Mouse (Mus musculus) forebrain, embryonic 14.5 days (tissue): ENCODE measurements around the gene Mettl26. TPM values are rescaled to one million over a fixed set of nuclear protein-coding genes. Genes with fewer than 3 reads are reported as not detected.

Source experiments
- ATAC-seq: fragments of 200-750 bp; cut with Nextera tagmentation; 2 replicates; pipeline ENCODE4 v1.8.0; 2017; ENCODE audit warnings: mild to moderate bottlenecking, moderate library complexity
- DNase-seq: peaks from one replicate; pipeline ENCODE4 v3.0.0-alpha.2; 2015; ENCODE audit warnings: low spot score
- H3K27ac ChIP-seq: fragments of 300-500 bp; sonication (generic); 2 replicates; pipeline ENCODE4 v1.5.1; 2014; ENCODE audit warnings: low read depth, mild to moderate bottlenecking, control low read depth, low read length, moderate library complexity
- H3K27me3 ChIP-seq: fragments of 300-500 bp; sonication (generic); replicated peaks from 2 replicates; pipeline ENCODE4 v1.6.1; 2014; ENCODE audit warnings: low read length, control low read depth, mixed read lengths; ENCODE audit not compliant: control insufficient read depth, insufficient read depth
- H3K36me3 ChIP-seq: fragments of 300-500 bp; sonication (generic); 2 replicates; pipeline ENCODE4 v1.6.1; 2014; ENCODE audit warnings: low read length, control low read depth; ENCODE audit not compliant: control insufficient read depth, insufficient read depth
- H3K4me1 ChIP-seq: fragments of 300-500 bp; sonication (generic); 2 replicates; pipeline ENCODE4 v1.6.1; 2014; ENCODE audit warnings: antibody characterized with exemption, low read length, control low read depth; ENCODE audit not compliant: control insufficient read depth, insufficient read depth
- H3K4me2 ChIP-seq: fragments of 300-500 bp; sonication (generic); 2 replicates; pipeline ENCODE4 v1.6.1; 2014; ENCODE audit warnings: mild to moderate bottlenecking, control low read depth, low read length
- H3K4me3 ChIP-seq: fragments of 300-500 bp; sonication (generic); 2 replicates; pipeline ENCODE4 v1.5.1; 2014; ENCODE audit warnings: low read depth, low read length, control low read depth
- H3K9ac ChIP-seq: fragments of 300-500 bp; sonication (generic); 2 replicates; pipeline ENCODE4 v1.6.1; 2014; ENCODE audit warnings: mild to moderate bottlenecking, low read length, control low read depth, moderate library complexity
- H3K9me3 ChIP-seq: fragments of 300-500 bp; sonication (generic); replicated peaks from 2 replicates; pipeline ENCODE4 v1.6.1; 2016; ENCODE audit warnings: low read length, control low read depth, mixed read lengths; ENCODE audit not compliant: control insufficient read depth
- WGBS: fragments of 180-500 bp; shearing (Covaris S2); extraction: QIAGEN DNeasy Blood & Tissue Kit; methylation state at CpG from one replicate; pipeline ENCODE4 v1.1.7; 2014; 5-methylcytosine and 5-hydroxymethylcytosine counted together
- polyA plus RNA-seq: library from polyadenylated mRNA; unstranded; fragments of >200 nt; fragmentation: Nextera tagmentation; extraction: Ambion mirVana; gene quantifications from 2 replicates; pipeline ENCODE4 v1.2.1, GENCODE M21; 2014

Mettl26 gene
- polyA plus RNA-seq, 1 experiment from 2014 or later, result 66.0 TPM

GRCm38 (mm10) chr17:25830200-25830753 lies 44.6 kb upstream of the Mettl26 start:
- no peak overlapping the region for H3K27ac ChIP-seq
- no peak overlapping the region for H3K9ac ChIP-seq
- H3K9me3 ChIP-seq, result no peaks in the 10 kb centered on the region
- DNase-seq, result no peak
- no peak for ATAC-seq
- WGBS, result 83% methylated on average over 4 of the region's 4 CpGs
- no peak overlapping the region for H3K4me3 ChIP-seq
- no peaks in the 10 kb centered on the region for H3K27me3 ChIP-seq
- H3K4me2 ChIP-seq, result peak overlapping the region; percentile 89; the same call in 1 of the 2 replicates
- H3K4me1 ChIP-seq, result peaks cover 41% of the 10 kb centered on the region
- peaks cover 56% of the 10 kb centered on the region for H3K36me3 ChIP-seq

GRCm38 (mm10) chr17:25830806-25831431 lies 44.0 kb upstream of the Mettl26 start:
- H3K4me1 ChIP-seq, result peaks cover 42% of the 10 kb centered on the region
- H3K36me3 ChIP-seq, result peaks cover 59% of the 10 kb centered on the region
- H3K9ac ChIP-seq, result no peak overlapping the region
- H3K9me3 ChIP-seq, result no peaks in the 10 kb centered on the region
- WGBS, result 90% methylated on average over 14 of the region's 14 CpGs
- no peak overlapping the region for H3K4me3 ChIP-seq
- peak overlapping the region; percentile 80 for H3K4me2 ChIP-seq
- H3K27ac ChIP-seq, result no peak overlapping the region
- H3K27me3 ChIP-seq, result no peaks in the 10 kb centered on the region
- ATAC-seq (no peak), DNase-seq (no peak)

GRCm38 (mm10) chr17:25831451-25832281 lies 43.2 kb upstream of the Mettl26 start:
- WGBS, result 63% methylated on average over 21 of the region's 21 CpGs
- peak overlapping the region; percentile 82; the same call in 1 of the 2 replicates for H3K27ac ChIP-seq
- H3K4me3 ChIP-seq, result peak overlapping the region; percentile 86
- peak overlapping the region; percentile 89 for H3K9ac ChIP-seq
- no peak for ATAC-seq
- peaks cover 52% of the 10 kb centered on the region for H3K36me3 ChIP-seq
- H3K9me3 ChIP-seq, result no peaks in the 10 kb centered on the region
- no peaks in the 10 kb centered on the region for H3K27me3 ChIP-seq
- peaks cover 48% of the 10 kb centered on the region for H3K4me1 ChIP-seq
- no peak for DNase-seq
- H3K4me2 ChIP-seq, result peak overlapping the region; percentile 80

GRCm38 (mm10) chr17:25832436-25833290 lies 42.2 kb upstream of the Mettl26 start:
- ATAC-seq, result peak; percentile 93
- peak overlapping the region; percentile 89 for H3K9ac ChIP-seq
- no peaks in the 10 kb centered on the region for H3K27me3 ChIP-seq
- H3K9me3 ChIP-seq, result no peaks in the 10 kb centered on the region
- H3K36me3 ChIP-seq, result peaks cover 42% of the 10 kb centered on the region
- peak; percentile 99 for DNase-seq
- H3K4me1 ChIP-seq, result peaks cover 55% of the 10 kb centered on the region
- peak overlapping the region; percentile 86 for H3K4me3 ChIP-seq
- H3K27ac ChIP-seq, result peak overlapping the region; percentile 82
- under 1% methylated on average over 76 of the region's 77 CpGs for WGBS
- peak overlapping the region; percentile 80 for H3K4me2 ChIP-seq

GRCm38 (mm10) chr17:25833291-25833663 lies 41.6 kb upstream of the Mettl26 start, which contains the start of gene Stub1:
TSS of gene Stub1 (minus strand) at chr17:25833404.
- peak within 1 kb of the TSS; percentile 89 for H3K9ac ChIP-seq
- no peak for ATAC-seq
- peaks cover 58% of the 10 kb centered on the region for H3K4me1 ChIP-seq
- H3K27me3 ChIP-seq, result no peaks in the 10 kb centered on the region
- under 1% methylated on average over 24 of the region's 24 CpGs for whole genome bisulfite sequencing
- peak within 1 kb of the TSS; percentile 80 for H3K4me2 ChIP-seq
- H3K36me3 ChIP-seq, result peaks cover 40% of the 10 kb centered on the region
- DNase-seq, result peak; percentile 84
- H3K9me3 ChIP-seq, result no peaks in the 10 kb centered on the region
- H3K27ac ChIP-seq, result peak within 1 kb of the TSS; percentile 82
- peak within 1 kb of the TSS; percentile 86 for H3K4me3 ChIP-seq

- Histone ChIP-seq H3K4me3 (peak overlapping the region; percentile 86), H3K9me3 (no peaks in the 10 kb centered on the region), H3K36me3 (peaks cover 44% of the 10 kb centered on the region), H3K27me3 (no peaks in the 10 kb centered on the region), H3K4me1 (peaks cover 56% of the 10 kb centered on the region), H3K27ac (peak overlapping the region; percentile 78; the same call in 1 of the 2 replicates), H3K9ac (peak overlapping the region; percentile 62), H3K4me2 (peak overlapping the region; percentile 79)
- DNase-seq, result no peak
- ATAC-seq, result no peak
- 48% methylated on average over 6 of the region's 6 CpGs for WGBS
Measured at GRCm38 (mm10) chr17:25833961-25834594, 40.8 kb upstream of the Mettl26 start.

- H3K9ac ChIP-seq, result peak overlapping the region; percentile 62
- peak overlapping the region; percentile 79 for H3K4me2 ChIP-seq
- H3K27ac ChIP-seq, result no peak overlapping the region
- WGBS, result 87% methylated on average over 12 of the region's 12 CpGs
- DNase-seq (no peak), ATAC-seq (no peak)
- H3K4me1 ChIP-seq, result peaks cover 53% of the 10 kb centered on the region
- H3K9me3 ChIP-seq, result no peaks in the 10 kb centered on the region
- H3K27me3 ChIP-seq, result no peaks in the 10 kb centered on the region
- peaks cover 47% of the 10 kb centered on the region for H3K36me3 ChIP-seq
- peak overlapping the region; percentile 86 for H3K4me3 ChIP-seq
Measured at GRCm38 (mm10) chr17:25834595-25835222, 40.2 kb upstream of the Mettl26 start.

- Histone ChIP-seq H3K9ac (no peak overlapping the region), H3K4me1 (peaks cover 48% of the 10 kb centered on the region), H3K9me3 (no peaks in the 10 kb centered on the region), H3K27me3 (no peaks in the 10 kb centered on the region), H3K27ac (no peak overlapping the region), H3K4me3 (no peak overlapping the region), H3K36me3 (peaks cover 47% of the 10 kb centered on the region), H3K4me2 (no peak overlapping the region)
- DNase-seq (no peak), ATAC-seq (no peak)
- 94% methylated on average over 7 of the region's 7 CpGs for WGBS
Measured at GRCm38 (mm10) chr17:25835301-25835700, 39.6 kb upstream of the Mettl26 start.
